Mouse (Mus musculus): Measurements from ENCODE around the gene Myh14. TPM values are rescaled to one million over a fixed set of nuclear protein-coding genes. Genes with fewer than 3 reads are reported as not detected.

The Myh14 gene
- total RNA-seq, 1 experiment from 2014 or later: not detected

GRCm38 (mm10) chr7:44586518-44586917 is 84.1 kb downstream of the Myh14 start:
- ATAC-seq (replicated peaks; ENCODE audit: low read depth, poor library complexity, severe bottlenecking): no peak

DNA sequence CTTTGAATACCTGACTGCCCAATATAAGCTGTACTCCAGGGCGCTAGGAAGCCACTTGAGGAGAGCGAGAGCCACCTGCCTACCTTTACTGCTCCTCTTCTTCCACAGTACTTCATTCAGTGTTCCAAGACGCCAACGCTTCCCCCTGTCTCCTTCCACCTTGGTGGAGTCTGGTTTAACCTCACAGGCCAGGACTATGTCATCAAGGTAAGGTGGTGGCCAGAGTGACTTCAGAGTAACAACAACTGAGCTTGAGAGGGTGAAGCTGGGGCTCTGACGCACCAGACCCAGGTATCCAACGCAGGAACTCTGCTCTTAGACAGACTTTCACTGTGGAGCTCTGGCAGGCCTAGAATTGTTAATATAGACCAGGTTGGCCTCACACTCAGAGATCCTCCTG is 85.0 kb downstream of the Myh14 start:
- ATAC-seq (replicated peaks; ENCODE audit: low read depth, poor library complexity, severe bottlenecking): no peak

GRCm38 (mm10) chr7:44584921-44585320 is 85.7 kb downstream of the Myh14 start:
- ATAC-seq (replicated peaks; ENCODE audit: low read depth, poor library complexity, severe bottlenecking): no peak

GRCm38 (mm10) chr7:44584265-44584804 is 86.3 kb downstream of the Myh14 start:
- ATAC-seq (replicated peaks; ENCODE audit: low read depth, poor library complexity, severe bottlenecking): no peak

DNA sequence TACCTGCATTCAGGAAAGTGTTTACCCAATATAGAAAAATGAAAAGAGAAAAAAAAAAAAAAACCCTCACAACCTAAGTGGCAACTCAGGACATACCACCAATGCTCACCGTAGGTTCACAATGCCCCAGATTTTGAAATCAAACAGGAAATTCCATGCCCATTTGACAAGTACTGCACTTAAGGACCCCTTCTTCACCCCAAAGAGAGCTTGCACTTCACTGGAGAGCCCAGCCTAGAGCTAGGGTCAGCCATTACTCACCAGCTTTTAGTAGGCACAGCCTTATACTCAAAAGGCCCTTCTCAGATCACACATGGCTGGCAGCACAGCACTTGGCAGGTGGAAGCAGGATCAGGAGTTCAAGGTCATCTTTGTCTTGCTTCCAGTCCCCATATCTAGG is 87.5 kb downstream of the Myh14 start:
- ATAC-seq (replicated peaks; ENCODE audit: low read depth, poor library complexity, severe bottlenecking): no peak

GRCm38 (mm10) chr7:44582709-44583108 is 87.9 kb downstream of the Myh14 start:
- no peak for ATAC-seq (replicated peaks; ENCODE audit: low read depth, poor library complexity, severe bottlenecking)

- ATAC-seq (replicated peaks; ENCODE audit: low read depth, poor library complexity, severe bottlenecking): no peak
These were observed 89.0 kb downstream of the Myh14 start for GRCm38 (mm10) chr7:44581637-44582036.

DNA sequence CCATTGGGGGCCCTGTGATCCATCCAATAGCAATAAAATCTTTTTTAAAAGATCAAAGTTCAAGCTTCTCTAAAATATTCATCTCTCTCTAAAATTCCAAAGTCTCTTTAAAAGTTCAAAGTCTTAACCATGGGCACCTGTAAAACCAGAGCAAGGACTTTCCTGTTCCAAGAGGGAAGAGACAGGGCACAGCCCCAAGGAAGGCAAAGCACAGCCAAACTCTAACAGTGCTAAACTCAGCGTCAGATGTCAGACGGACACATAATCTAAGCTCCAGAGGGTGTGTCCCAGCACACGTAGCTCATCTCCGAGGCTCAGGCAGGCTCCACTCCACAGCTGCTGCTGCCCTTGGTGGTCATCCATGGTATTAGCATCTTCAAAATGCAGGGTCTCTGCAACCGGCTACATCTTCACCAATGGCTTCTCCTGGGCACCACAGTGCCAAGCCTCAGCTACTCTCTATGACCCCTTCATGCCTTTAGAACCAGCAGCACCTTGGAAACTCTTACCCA is 94.3 kb downstream of the Myh14 start:
- no peak for ATAC-seq (replicated peaks; ENCODE audit: low read depth, poor library complexity, severe bottlenecking)

GRCm38 (mm10) chr7:44572956-44573484 is 97.6 kb downstream of the Myh14 start:
- ATAC-seq (replicated peaks; ENCODE audit: low read depth, poor library complexity, severe bottlenecking): no peak

DNA sequence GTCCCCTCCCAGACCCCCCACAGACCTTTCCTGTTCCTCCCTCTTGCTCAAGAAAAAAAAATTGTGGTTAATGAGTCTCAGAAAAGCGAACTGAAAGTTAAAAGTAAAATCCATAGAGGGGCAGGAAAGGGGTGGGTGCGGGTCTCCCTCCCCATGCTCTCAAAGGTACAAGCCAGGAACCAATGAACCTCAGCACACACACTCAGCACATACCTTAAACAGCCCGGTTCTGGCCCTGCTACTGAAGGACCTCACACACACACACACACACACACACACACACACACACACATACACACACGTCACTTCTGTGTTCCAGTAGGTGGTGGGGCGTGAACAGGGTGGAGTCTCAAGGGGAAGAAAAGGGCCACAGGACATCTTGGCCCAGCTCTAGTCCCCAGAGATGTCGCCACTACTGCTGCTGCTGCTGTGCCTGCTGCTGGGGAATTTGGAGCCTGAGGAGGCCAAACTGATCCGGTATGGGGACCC is 98.4 kb downstream of the Myh14 start, which contains the start of gene Napsa:
TSS of gene Napsa (plus strand) at position 168 of the 489 bp plus-strand sequence.
- peak; percentile 87 for ATAC-seq (replicated peaks; ENCODE audit: low read depth, poor library complexity, severe bottlenecking)

- no peak for ATAC-seq (replicated peaks; ENCODE audit: low read depth, poor library complexity, severe bottlenecking)
These were observed 98.8 kb downstream of the Myh14 start for GRCm38 (mm10) chr7:44571811-44572210.

GRCm38 (mm10) chr7:44570989-44571388 is 99.7 kb downstream of the Myh14 start:
- ATAC-seq (replicated peaks; ENCODE audit: low read depth, poor library complexity, severe bottlenecking): no peak

GRCm38 (mm10) chr7:44568803-44569202 is 101.8 kb downstream of the Myh14 start:
- no peak for ATAC-seq (replicated peaks; ENCODE audit: low read depth, poor library complexity, severe bottlenecking)

DNA sequence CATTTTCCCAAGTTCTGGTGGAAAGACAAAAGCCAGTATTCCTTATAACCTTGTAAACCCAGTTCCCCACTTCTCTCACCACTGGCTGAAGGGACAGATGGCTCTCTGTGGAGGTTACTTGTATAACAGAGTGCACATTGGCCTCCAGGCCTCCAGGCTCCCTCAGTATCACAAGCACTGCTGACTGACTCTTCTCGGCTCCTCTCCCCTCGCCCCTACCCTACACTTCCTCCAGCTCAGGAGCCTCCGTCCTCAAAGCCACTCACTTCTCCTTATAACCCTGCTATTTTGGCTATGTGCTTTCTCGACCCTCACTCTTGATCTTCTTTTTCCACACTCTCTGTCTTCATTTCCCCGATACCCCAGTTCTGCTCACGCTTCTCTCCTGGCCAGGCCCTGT is 105.2 kb downstream of the Myh14 start:
- ATAC-seq (replicated peaks; ENCODE audit: low read depth, poor library complexity, severe bottlenecking): peak; percentile 54

- ATAC-seq (replicated peaks; ENCODE audit: low read depth, poor library complexity, severe bottlenecking): no peak
These were observed 106.2 kb downstream of the Myh14 start for GRCm38 (mm10) chr7:44564486-44564885.

- no peak for ATAC-seq (replicated peaks; ENCODE audit: low read depth, poor library complexity, severe bottlenecking)
These were observed 107.4 kb downstream of the Myh14 start for GRCm38 (mm10) chr7:44563284-44563683.

GRCm38 (mm10) chr7:44560435-44561400 is 109.9 kb downstream of the Myh14 start:
- peak; percentile 92 for ATAC-seq (replicated peaks; ENCODE audit: low read depth, poor library complexity, severe bottlenecking)

GRCm38 (mm10) chr7:44557629-44558028 is 113.0 kb downstream of the Myh14 start:
- no peak for ATAC-seq (replicated peaks; ENCODE audit: low read depth, poor library complexity, severe bottlenecking)
